In the genomic region with DNA sequence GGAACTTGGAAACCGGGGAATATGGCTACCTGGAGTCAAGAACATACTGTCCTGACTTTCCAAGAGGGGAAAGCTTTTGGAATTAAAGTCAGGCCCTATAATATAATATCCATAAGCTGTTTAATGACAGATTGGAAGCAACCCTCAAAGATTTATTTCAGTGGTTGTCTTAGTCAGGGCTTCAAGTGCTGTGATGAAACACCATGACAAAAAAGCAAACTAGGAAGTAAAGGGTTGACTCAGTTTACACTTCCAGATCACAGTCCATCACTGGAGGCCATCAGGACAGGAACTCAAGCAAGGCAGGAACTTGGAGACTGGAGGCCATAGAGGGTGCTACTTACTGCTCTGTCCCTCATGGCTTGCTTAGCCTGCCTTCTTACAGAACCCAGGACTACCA, we compare ENCODE assay signal across 35 mouse cellular contexts. TPM values are rescaled to one million over a fixed set of nuclear protein-coding genes. Genes with fewer than 3 reads are reported as not detected.
"Had no signal": no experiment of that assay in that cellular context is flagged by ENCODE, and none has a peak within 500 bp of the region (broad histone marks: within the 10 kb centered on the region; RNA-seq: fewer than 3 reads in every experiment).

No protein-coding gene starts in this region.

- H3K4me1 ChIP-seq: embryonic facial prominence, embryonic 10.5 days; embryonic facial prominence, embryonic 12.5 days; embryonic facial prominence, embryonic 15.5 days; forebrain, embryonic 13.5 days; forebrain, embryonic 15.5 days; heart, embryonic 10.5 days had no signal

- H3K27ac ChIP-seq: embryonic facial prominence, embryonic 10.5 days; embryonic facial prominence, embryonic 12.5 days; embryonic facial prominence, embryonic 13.5 days; embryonic facial prominence, embryonic 15.5 days; forebrain, embryonic 10.5 days; forebrain, embryonic 12.5 days; forebrain, embryonic 13.5 days; forebrain, embryonic 15.5 days; gastrocnemius, adult 2 months; heart, embryonic 10.5 days had no signal

- ATAC-seq: forebrain, embryonic 13.5 days; forebrain, embryonic 14.5 days; forebrain, embryonic 15.5 days; forebrain, embryonic 16.5 days; forebrain, postnatal 0 days had no signal

- DNase-seq: cerebellum, adult 9-11 months; cerebellum, postnatal 10 days; cerebellum, postnatal 14 days; cerebellum, postnatal 25 days; cerebellum, postnatal 36 days; embryo, embryonic 11 days; forebrain, postnatal 0 days; gastrocnemius, adult 2 months; gastrocnemius, postnatal 10 days; gastrocnemius, postnatal 14 days; gastrocnemius, postnatal 25 days; gastrocnemius, postnatal 36 days; heart, adult 18-20 months; heart, adult 2 months had no signal

- H3K4me3 ChIP-seq: embryonic facial prominence, embryonic 10.5 days; embryonic facial prominence, embryonic 12.5 days; embryonic facial prominence, embryonic 13.5 days; embryonic facial prominence, embryonic 15.5 days; erythroblast, embryonic 14.5 days; forebrain, embryonic 10.5 days; forebrain, embryonic 12.5 days; forebrain, embryonic 13.5 days; forebrain, embryonic 15.5 days; gastrocnemius, adult 2 months; heart, adult 2 months; heart, embryonic 10.5 days had no signal

- H3K9me3 ChIP-seq: embryonic facial prominence, embryonic 10.5 days; embryonic facial prominence, embryonic 12.5 days; embryonic facial prominence, embryonic 13.5 days; embryonic facial prominence, embryonic 15.5 days; forebrain, embryonic 10.5 days; forebrain, embryonic 12.5 days; forebrain, embryonic 13.5 days; forebrain, embryonic 15.5 days; heart, embryonic 10.5 days had no signal

- H3K27me3 ChIP-seq: embryonic facial prominence, embryonic 12.5 days; embryonic facial prominence, embryonic 13.5 days; embryonic facial prominence, embryonic 15.5 days; forebrain, embryonic 12.5 days; forebrain, embryonic 13.5 days; forebrain, embryonic 15.5 days had no signal

- H3K9ac ChIP-seq: embryonic facial prominence, embryonic 12.5 days; embryonic facial prominence, embryonic 13.5 days; embryonic facial prominence, embryonic 15.5 days; forebrain, embryonic 12.5 days; forebrain, embryonic 13.5 days; forebrain, embryonic 15.5 days; forebrain, postnatal 0 days had no signal

- H3K36me3 ChIP-seq: embryonic facial prominence, embryonic 10.5 days; embryonic facial prominence, embryonic 12.5 days; embryonic facial prominence, embryonic 13.5 days; embryonic facial prominence, embryonic 15.5 days; forebrain, embryonic 10.5 days; forebrain, embryonic 12.5 days; forebrain, embryonic 15.5 days; heart, embryonic 10.5 days had no signal

RNA-seq across cellular contexts. Expression of gene Pdcd1lg2, which starts 27.1 kb away (rescaled TPM):
- total RNA-seq: gastrocnemius, adult 18-20 months; gastrocnemius, adult 2 months; gastrocnemius, adult 8-10 months; gastrocnemius, postnatal 10 days; gastrocnemius, postnatal 14 days; gastrocnemius, postnatal 25 days; gastrocnemius, postnatal 36 days; granulocyte monocyte progenitor cell, adult 5-6 weeks; heart, adult 2 months had no signal
- polyA plus RNA-seq: cortical plate, adult 2 months; embryonic facial prominence, embryonic 10.5 days; embryonic facial prominence, embryonic 11.5 days; embryonic facial prominence, embryonic 13.5 days; embryonic facial prominence, embryonic 14.5 days; embryonic facial prominence, embryonic 15.5 days; erythroblast, embryonic 14.5 days; forebrain, embryonic 10.5 days; forebrain, embryonic 11.5 days; forebrain, embryonic 13.5 days; forebrain, embryonic 14.5 days; forebrain, embryonic 15.5 days; forebrain, embryonic 16.5 days; forebrain, postnatal 0 days; gonadal fat pad, adult 2 months; heart, embryonic 10.5 days; heart, embryonic 11.5 days had no signal
